Mouse (Mus musculus): ENCODE data around the gene Rsu1. TPM values are rescaled to one million over a fixed set of nuclear protein-coding genes. Genes with fewer than 3 reads are reported as not detected.

Rsu1 gene
- polyA plus RNA-seq, 2 experiments: 91.7 to 119 TPM

DNA sequence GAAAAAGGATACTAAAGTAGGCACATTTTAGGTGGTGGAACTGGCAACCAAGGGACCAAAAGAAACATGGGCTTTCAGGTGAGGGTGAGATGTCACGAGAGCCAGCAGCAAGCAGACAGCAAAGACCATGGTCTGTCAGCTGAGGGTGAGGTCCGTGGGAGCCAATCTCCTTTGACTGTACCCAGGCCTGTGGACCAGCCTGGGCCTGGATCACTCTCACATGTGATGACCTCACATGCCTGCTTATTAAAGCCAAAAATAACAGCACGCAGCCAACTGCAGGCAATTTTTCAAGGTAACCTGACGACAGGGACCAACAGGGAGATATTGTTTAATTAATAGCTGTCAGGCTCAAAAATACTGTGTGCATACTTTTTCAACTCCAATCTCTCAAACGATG lies 35.5 kb downstream of the Rsu1 start:
- 0 out of 2 replicates have a peak, but pooled peaks cover 10% of the 10 kb centered on the region for H3K36me3 ChIP-seq (ENCODE audit: control insufficient read depth, insufficient read depth, low read length)
- no peak overlapping the region for H3K9ac ChIP-seq (ENCODE audit: low read depth, low read length, severe bottlenecking)
- no peaks in the 10 kb centered on the region for H3K9me3 ChIP-seq (ENCODE audit: control insufficient read depth, low read length)
- ATAC-seq (ENCODE audit: low FRiP score, low read depth): 0 out of 2 replicates have a peak, but pooled peaks have one; percentile 25
- H3K4me3 ChIP-seq (replicated peaks; ENCODE audit: low read length): no peak overlapping the region
- DNase-seq (ENCODE audit: low spot score): no peak
- H3K27ac ChIP-seq (replicated peaks; ENCODE audit: low read depth, low read length): no peak overlapping the region
- H3K4me2 ChIP-seq (replicated peaks; ENCODE audit: low read depth, low read length, severe bottlenecking): no peak overlapping the region
- WGBS: 48% methylated on average over 5 of the region's 5 CpGs
- peaks cover 11% of the 10 kb centered on the region; the same call in 1 of the 2 replicates for H3K4me1 ChIP-seq (ENCODE audit: control insufficient read depth, insufficient read depth, low read length)
- no peak for TF ChIP-seq POLR2A (IDR thresholded peaks at IDR 0.05; ENCODE audit: borderline replicate concordance, extremely low read depth, insufficient read depth, insufficient read length)
- H3K27me3 ChIP-seq (ENCODE audit: control insufficient read depth, insufficient read depth, low read length): no peaks in the 10 kb centered on the region; the same call in 1 of the 2 replicates

DNA sequence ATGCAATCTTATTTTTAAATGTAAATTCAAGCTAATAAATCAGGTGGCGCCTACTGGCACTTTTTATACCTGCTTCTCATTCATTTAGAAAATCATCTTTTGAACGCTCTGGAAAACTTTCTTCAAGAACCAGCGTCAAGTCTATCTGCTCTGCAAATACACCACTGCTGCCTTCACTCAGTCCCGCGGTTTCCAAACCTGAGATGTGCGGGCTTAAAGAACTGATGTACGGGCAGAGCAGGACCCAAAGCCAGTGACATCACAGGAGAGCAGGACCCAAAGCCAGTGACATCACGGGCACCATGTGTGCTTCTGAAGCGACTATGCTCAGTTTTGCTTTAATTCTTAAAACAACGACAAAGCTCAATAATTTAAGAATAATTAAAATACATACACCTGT lies 36.4 kb downstream of the Rsu1 start:
- DNase-seq (ENCODE audit: low spot score) (no peak), ATAC-seq (ENCODE audit: low FRiP score, low read depth) (no peak)
- H3K4me1 ChIP-seq (ENCODE audit: control insufficient read depth, insufficient read depth, low read length): peaks cover 11% of the 10 kb centered on the region; the same call in 1 of the 2 replicates
- TF ChIP-seq POLR2A (IDR thresholded peaks at IDR 0.05; ENCODE audit: borderline replicate concordance, extremely low read depth, insufficient read depth, insufficient read length): no peak
- no peak overlapping the region for H3K4me2 ChIP-seq (replicated peaks; ENCODE audit: low read depth, low read length, severe bottlenecking)
- 81% methylated on average over 10 of the region's 10 CpGs for WGBS
- no peak overlapping the region for H3K9ac ChIP-seq (ENCODE audit: low read depth, low read length, severe bottlenecking)
- H3K27ac ChIP-seq (replicated peaks; ENCODE audit: low read depth, low read length): no peak overlapping the region
- no peak overlapping the region for H3K4me3 ChIP-seq (replicated peaks; ENCODE audit: low read length)
- H3K9me3 ChIP-seq (ENCODE audit: control insufficient read depth, low read length): no peaks in the 10 kb centered on the region
- H3K36me3 ChIP-seq (ENCODE audit: control insufficient read depth, insufficient read depth, low read length): 0 out of 2 replicates have a peak, but pooled peaks cover 10% of the 10 kb centered on the region
- no peaks in the 10 kb centered on the region; the same call in 1 of the 2 replicates for H3K27me3 ChIP-seq (ENCODE audit: control insufficient read depth, insufficient read depth, low read length)

DNA sequence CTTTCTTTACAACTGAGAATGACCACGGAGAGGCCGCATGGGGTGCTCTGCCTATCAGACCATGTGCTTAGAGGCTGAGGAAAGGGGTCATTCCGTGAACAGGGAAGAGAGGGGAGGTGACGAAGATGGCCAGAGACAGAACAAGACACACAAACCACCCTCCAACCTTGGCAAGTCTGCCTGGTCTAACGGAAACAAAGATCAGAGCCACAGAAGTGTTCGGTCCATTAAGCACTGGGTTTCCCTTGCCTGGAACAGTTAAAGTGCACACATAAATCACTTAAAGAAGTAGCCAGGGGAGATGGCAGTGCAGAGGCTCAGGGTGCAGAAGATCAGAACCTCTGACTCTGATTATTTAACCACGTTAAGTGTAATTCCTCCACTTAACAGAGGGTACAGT lies 37.3 kb downstream of the Rsu1 start:
- H3K27me3 ChIP-seq (ENCODE audit: control insufficient read depth, insufficient read depth, low read length): no peaks in the 10 kb centered on the region; the same call in 1 of the 2 replicates
- DNase-seq (ENCODE audit: low spot score) (no peak), ATAC-seq (ENCODE audit: low FRiP score, low read depth) (no peak)
- H3K4me1 ChIP-seq (ENCODE audit: control insufficient read depth, insufficient read depth, low read length): peaks cover 11% of the 10 kb centered on the region; the same call in 1 of the 2 replicates
- 18% methylated on average over 7 of the region's 7 CpGs for WGBS
- no peak overlapping the region for H3K4me2 ChIP-seq (replicated peaks; ENCODE audit: low read depth, low read length, severe bottlenecking)
- H3K9ac ChIP-seq (ENCODE audit: low read depth, low read length, severe bottlenecking): no peak overlapping the region
- H3K36me3 ChIP-seq (ENCODE audit: control insufficient read depth, insufficient read depth, low read length): 0 out of 2 replicates have a peak, but pooled peaks cover 3% of the 10 kb centered on the region
- no peak for TF ChIP-seq POLR2A (IDR thresholded peaks at IDR 0.05; ENCODE audit: borderline replicate concordance, extremely low read depth, insufficient read depth, insufficient read length)
- H3K9me3 ChIP-seq (ENCODE audit: control insufficient read depth, low read length): no peaks in the 10 kb centered on the region
- no peak overlapping the region for H3K27ac ChIP-seq (replicated peaks; ENCODE audit: low read depth, low read length)
- no peak overlapping the region for H3K4me3 ChIP-seq (replicated peaks; ENCODE audit: low read length)

DNA sequence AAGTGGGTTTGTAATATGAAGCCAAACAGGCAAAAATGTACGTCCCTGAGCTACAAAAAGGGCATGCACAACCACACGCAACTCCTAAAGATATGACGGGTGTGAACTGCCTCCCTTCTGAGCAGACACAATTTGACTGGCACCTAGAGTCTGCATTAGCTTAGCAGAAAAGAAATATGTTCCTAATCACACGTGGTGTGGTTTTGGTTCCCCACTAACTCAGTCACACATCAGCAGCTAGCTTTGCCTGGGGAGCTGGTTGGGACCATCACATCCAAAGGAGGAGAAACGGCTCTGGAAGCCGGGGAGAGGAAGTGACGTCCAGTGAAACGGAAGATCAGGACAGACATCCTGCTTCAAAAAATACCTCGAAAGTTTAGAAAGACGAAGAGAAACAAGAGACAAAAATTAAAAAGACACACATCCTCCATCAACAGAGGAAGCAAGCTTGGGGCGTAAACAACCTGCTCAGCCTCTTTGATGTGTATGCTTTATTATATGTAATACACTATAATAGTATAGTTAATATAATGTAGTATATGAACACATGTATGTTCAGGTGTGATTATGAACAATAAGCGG lies 37.9 kb downstream of the Rsu1 start:
- DNase-seq (ENCODE audit: low spot score) (no peak), ATAC-seq (ENCODE audit: low FRiP score, low read depth) (no peak)
- peak overlapping the region; percentile 34 for H3K4me2 ChIP-seq (replicated peaks; ENCODE audit: low read depth, low read length, severe bottlenecking)
- 34% methylated on average over 12 of the region's 12 CpGs for WGBS
- no peak overlapping the region for H3K9ac ChIP-seq (ENCODE audit: low read depth, low read length, severe bottlenecking)
- no peaks in the 10 kb centered on the region for H3K36me3 ChIP-seq (ENCODE audit: control insufficient read depth, insufficient read depth, low read length)
- no peaks in the 10 kb centered on the region; the same call in 1 of the 2 replicates for H3K27me3 ChIP-seq (ENCODE audit: control insufficient read depth, insufficient read depth, low read length)
- TF ChIP-seq POLR2A (IDR thresholded peaks at IDR 0.05; ENCODE audit: borderline replicate concordance, extremely low read depth, insufficient read depth, insufficient read length): no peak
- 0 out of 2 replicates have a peak overlapping the region, but pooled peaks have one; percentile 19 for H3K27ac ChIP-seq (replicated peaks; ENCODE audit: low read depth, low read length)
- H3K4me3 ChIP-seq (replicated peaks; ENCODE audit: low read length): no peak overlapping the region
- peaks cover 11% of the 10 kb centered on the region; the same call in 1 of the 2 replicates for H3K4me1 ChIP-seq (ENCODE audit: control insufficient read depth, insufficient read depth, low read length)
- H3K9me3 ChIP-seq (ENCODE audit: control insufficient read depth, low read length): no peaks in the 10 kb centered on the region

DNA sequence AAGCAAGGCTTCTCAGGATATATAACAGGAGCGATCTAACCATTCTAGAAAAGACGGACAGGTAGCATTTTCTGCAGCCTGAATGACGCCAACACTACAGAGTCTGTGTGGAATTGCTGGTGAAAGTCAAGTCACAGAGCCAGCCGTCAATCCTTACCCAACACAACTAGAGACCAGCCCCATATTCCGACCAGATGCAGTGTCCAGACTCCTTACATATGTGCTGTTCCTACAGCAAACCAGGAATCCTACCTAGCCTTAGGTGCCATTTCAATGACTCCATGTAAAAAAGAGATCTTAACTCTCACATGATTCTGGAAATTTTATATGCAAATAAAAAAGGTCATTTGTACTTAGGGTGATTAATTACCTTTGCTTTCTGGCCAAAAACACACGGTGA lies 38.9 kb downstream of the Rsu1 start:
- H3K27ac ChIP-seq (replicated peaks; ENCODE audit: low read depth, low read length): no peak overlapping the region
- WGBS: 41% methylated on average over 6 of the region's 6 CpGs
- H3K27me3 ChIP-seq (ENCODE audit: control insufficient read depth, insufficient read depth, low read length): no peaks in the 10 kb centered on the region; the same call in 1 of the 2 replicates
- H3K36me3 ChIP-seq (ENCODE audit: control insufficient read depth, insufficient read depth, low read length): no peaks in the 10 kb centered on the region
- H3K9me3 ChIP-seq (ENCODE audit: control insufficient read depth, low read length): no peaks in the 10 kb centered on the region
- no peak overlapping the region for H3K9ac ChIP-seq (ENCODE audit: low read depth, low read length, severe bottlenecking)
- no peak for ATAC-seq (ENCODE audit: low FRiP score, low read depth)
- H3K4me3 ChIP-seq (replicated peaks; ENCODE audit: low read length): no peak overlapping the region
- peaks cover 11% of the 10 kb centered on the region; the same call in 1 of the 2 replicates for H3K4me1 ChIP-seq (ENCODE audit: control insufficient read depth, insufficient read depth, low read length)
- DNase-seq (ENCODE audit: low spot score): no peak
- no peak overlapping the region for H3K4me2 ChIP-seq (replicated peaks; ENCODE audit: low read depth, low read length, severe bottlenecking)
- TF ChIP-seq POLR2A (IDR thresholded peaks at IDR 0.05; ENCODE audit: borderline replicate concordance, extremely low read depth, insufficient read depth, insufficient read length): no peak
